Mouse (Mus musculus) small intestine, adult 2 months (tissue): ENCODE measurements at regions not wholly inside any gene's neighbourhood (a gene's known extent, or its start where the extent isn't known, plus 50 kb on each side); places are given as distances from the start of the nearest gene placed in this dataset.

Experiments
- CTCF ChIP-seq: fragments of 200-500 bp; IDR thresholded peaks from 2 replicates; pipeline ENCODE4 v1.5.1; 2012; ENCODE audit warnings: low read depth, mild to moderate bottlenecking, control low read depth, inconsistent platforms, low read length, moderate library complexity, mixed read lengths; ENCODE audit not compliant: insufficient replicate concordance, insufficient read length; ENCODE audit errors: extremely low read depth
- POLR2A ChIP-seq: fragments of 200-500 bp; IDR thresholded peaks from 2 replicates; pipeline ENCODE4 v1.6.1; 2012; ENCODE audit warnings: low read depth, mild to moderate bottlenecking, control low read depth, inconsistent platforms, low read length, moderate library complexity

- TF ChIP-seq CTCF (no peak), POLR2A (no peak)
Observed at GRCm38 (mm10) chr10:66849681-66850080, 246.2 kb upstream of the Jmjd1c start.
